Mouse (Mus musculus) urinary bladder, adult 18-20 months (tissue): Measurements from ENCODE around the gene Gnai2.

Experiments used
- DNase-seq, 2 experiments: peaks; one replicate each; pipeline ENCODE4 v3.0.0; 2022; ENCODE audit warnings: low spot score in 2 of 2, mixed read lengths in 2 of 2

Gnai2 gene

DNA sequence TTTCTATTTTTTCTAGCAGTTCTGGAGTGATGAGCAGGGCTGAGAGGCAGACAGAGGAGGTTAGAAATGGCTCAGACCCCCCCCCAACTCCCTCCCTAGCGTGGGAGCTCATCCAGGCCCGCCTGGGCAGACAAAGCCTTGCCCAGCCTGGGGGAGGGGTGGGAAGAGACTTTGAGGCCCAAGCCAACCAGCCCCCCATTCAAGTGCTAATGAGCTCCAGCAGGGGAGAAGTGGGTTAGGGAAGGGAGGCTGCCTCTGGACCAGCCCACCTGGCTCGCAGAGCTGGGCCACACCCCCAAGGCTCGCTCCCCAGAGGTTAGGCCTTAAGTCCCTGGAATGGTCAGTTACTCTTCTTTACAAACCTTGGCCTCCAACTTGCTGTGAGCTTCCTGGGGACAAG lies 4.6 kb downstream of the Gnai2 start:
- DNase-seq, result no peak

DNA sequence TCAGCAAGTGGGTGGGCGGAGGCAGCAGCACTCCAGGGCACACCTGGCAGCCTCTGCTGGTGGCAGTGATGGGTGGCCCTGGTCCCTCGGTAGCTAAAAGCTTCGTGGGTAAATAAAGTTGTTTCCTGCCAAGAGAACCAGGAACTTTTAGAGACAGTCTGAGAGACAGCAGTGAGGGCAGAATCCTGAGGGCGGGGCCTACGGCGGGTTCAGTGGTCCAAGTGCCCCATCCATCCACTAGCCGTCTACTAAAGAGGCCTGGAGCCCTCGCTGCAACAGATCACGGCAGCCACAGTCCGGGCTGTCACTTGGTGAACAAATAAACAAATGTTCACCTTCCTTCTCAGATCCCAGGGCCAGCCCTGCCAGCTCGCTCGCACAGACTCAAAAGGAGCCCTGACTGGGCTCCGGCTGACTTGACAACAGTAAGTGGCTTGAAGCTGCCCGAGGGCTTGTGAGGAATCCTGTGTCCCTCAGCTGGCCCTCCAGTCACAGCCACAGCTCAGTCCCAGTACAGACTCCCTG lies 5.2 kb downstream of the Gnai2 start:
- DNase-seq, result no peak

DNA sequence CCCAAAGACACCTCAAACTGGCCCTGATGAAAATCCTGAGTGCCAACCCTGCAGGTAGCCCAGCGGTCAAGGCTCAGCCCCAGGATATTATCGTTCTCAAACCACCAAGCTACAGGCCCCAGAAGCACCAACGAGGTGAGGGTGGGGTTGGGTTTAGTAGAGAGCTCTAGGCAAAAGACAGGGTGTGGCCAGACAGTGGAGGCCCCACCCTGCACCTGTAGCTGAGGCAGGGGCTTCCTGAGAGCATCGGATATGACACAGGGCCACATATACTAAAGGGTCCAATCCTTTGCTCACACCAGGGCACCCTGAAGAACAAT lies 5.8 kb downstream of the Gnai2 start:
- DNase-seq, result no peak

DNA sequence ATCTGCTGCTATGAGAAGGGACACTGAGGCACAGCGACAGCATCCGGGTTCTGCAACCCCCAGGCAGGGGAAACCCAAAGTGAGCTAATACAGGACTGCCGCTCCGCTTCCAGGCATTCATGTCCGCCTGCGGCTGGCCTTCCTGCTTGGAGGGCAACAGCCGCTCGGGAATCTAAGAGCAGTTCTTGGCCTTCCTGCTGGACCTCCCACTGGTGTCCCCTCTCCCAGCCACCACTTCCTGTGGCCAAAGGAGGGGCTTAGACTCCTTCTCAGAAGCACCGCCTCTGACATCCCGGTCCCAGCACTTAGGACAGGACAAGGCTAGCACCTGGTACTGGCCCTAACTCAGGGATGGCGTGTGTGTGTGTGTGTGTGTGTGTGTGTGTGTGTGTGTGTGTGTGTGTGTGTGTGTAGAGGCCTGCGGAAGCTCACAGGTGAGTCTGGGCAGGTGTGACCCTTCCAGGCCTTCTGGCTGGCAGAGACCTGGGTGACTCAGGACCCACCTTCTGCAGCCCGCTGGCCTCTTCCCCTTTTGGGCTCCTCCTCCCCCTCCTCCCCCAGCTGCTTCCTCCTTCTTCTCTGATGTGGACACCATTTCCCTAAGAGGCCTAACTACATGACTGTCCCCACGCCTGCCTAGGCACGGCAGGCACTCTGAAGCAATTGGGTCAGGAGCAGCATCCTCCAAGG lies 6.3 kb downstream of the Gnai2 start:
- no peak for DNase-seq

DNA sequence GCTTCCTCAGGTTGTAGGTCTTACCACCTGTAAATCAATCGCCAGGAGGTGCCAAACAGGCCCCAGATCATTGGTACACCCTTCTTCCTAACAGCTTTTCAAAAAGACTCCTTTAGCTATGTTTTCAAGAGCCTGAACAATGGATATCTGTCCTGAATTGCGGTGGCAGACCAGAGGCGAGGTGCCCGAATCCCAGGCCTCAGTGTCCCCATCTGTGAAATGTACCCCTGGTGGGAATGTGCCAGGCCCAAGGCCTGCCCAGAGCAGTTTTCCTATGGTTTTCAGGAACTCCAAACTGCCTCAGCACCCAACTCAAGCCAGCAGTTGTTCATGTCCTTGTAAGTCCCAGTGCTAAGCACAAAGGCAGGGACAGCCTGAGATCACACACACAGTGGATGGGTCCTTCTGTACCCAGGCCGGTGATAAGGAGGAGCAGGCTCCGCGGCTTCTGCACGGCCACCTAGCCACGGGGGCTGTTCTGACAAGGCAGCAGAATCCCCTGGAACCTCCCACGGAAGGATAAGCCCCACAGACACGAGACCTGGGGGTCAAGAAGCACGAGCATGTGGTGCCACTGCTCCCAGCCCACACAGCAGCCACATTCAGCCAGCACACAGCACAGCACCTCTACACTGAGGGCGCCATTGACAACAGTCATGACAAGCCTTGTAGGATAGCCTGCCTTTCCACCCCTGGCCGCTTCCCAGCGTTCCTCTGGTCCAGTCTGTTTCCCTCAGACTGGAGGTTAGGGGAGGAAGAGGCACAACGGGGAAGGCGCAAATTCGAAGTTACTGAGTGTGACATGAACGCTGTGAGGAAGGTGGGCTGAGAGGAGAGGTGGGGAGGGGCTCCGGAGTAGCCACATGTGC lies 7.5 kb downstream of the Gnai2 start:
- DNase-seq, result no peak

DNA sequence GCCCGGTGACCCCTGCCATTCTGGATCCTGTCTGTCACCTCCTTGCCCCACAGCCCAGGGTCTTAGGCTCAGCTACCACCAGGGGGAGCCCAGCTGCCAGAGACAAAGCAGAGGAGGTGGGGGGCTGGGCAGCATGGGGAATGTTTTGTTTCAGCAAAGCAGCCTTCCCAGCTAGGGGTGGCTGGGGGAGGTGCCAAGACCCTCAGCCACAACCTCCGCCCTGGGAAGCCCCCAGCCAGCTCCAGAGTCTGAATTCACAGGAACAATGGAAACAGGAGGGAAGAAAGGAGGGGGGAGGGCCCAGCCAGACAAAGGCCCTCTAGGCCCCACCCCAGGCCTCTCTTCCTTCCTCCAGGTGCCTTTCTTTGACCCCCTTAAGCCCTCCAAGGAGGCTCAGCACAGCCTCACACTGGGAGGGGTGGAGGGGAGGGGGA lies 8.3 kb downstream of the Gnai2 start:
- no peak for DNase-seq

DNA sequence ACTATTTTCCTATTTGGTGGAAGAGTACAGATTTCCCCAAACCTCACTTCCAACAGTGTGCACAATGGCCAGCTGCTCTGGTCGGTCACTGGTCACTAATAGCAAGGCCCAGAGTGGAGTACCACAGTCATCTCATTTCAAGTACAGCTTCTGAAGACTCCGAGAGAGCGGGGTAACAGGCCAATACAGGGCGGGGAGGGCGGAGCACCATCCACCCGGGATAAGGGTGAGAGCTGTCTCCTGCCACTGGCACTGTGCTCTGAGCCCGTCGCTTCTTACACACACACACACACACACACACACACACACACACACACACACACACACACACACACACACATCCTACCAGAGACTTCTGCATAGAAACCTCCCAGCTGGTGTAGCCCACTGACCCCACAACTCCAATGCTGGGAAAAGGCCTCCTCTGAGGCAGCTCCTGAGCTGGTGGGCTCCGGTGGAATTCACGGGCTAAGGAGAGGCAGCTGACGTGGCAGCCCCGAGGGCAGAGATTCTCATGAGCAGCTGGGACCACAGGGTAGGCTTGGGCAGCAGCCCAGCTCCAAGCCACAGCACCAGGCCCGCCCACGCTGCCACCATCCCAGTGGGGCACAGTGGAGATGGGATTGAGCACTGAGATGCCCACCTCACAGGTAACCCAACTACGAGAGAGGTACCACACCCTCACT lies 8.9 kb downstream of the Gnai2 start:
- DNase-seq, result no peak

DNA sequence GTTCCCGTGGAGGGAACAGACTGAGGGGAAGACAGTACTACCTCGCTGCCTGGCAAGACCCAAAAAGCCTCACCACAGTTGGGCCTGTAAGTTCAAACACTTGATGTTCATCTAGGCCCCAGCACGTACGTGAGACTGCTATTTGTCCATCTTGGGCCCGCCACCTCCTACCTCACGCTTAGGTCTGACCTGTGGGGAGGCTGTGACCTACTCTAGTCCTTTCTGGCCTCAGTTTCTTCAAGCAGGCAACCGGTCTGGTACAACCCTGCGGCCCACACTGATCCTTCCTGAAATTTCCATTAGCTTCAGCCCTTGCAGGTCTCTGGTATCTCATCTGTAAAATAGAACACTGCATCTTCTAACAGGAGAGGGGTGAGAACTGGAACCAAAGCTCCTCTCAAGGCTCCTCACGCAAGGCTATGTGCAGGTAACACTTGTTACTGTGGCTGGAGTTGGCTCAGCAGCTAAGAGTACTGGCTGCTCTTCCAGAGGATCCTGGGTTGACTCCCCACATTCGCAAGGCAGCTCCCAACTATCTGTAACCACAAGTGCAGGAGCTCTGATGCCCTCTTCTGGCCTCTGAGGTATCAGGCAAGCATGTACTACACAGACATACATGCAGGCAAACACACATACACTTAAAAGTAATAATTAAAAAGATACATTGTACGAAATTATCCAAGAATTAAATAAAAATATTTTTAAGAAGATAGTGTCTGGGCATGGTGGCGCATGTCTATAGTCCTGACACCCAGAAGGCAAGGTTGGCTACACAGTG lies 9.6 kb downstream of the Gnai2 start:
- DNase-seq, result no peak

DNA sequence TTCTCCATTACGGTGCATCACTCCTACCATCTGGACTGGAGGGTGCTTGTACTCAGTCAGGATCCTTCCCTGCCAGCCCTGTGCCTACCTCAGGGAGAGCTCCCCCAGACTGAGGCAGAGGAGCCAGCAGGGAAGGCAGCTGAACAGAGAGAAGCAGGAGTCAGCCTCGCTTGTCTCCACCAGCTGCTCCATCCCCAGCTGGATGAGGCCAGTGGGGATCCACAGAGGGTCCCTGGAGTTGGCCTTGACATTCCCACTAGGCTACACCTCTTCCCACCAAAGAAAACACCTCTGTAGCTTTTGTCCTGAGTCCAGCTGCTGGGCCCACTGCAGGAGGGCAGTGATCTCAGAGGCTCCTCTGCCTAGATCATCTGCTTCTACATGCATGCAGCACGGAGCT lies 10.2 kb downstream of the Gnai2 start:
- no peak for DNase-seq

DNA sequence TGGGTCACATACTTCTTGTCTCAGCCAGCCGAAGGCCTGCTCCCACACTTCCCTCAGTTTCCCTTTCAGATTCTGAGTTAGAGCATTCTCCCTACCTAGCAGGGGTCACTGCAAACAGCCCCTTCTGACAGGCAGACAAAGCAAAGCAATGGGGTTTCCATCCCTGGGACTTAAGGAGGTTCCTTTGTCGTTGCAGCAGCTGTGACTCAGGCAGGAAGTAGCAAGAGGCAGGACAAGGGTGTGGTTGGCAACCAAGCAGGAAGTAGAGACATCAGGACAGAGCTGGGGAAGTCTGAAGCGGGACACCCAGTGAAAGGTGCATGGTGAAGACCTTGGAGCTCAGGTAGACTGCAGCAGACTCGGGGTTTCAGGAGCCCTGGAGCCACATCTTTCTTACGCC lies 10.6 kb downstream of the Gnai2 start:
- DNase-seq, result no peak

DNA sequence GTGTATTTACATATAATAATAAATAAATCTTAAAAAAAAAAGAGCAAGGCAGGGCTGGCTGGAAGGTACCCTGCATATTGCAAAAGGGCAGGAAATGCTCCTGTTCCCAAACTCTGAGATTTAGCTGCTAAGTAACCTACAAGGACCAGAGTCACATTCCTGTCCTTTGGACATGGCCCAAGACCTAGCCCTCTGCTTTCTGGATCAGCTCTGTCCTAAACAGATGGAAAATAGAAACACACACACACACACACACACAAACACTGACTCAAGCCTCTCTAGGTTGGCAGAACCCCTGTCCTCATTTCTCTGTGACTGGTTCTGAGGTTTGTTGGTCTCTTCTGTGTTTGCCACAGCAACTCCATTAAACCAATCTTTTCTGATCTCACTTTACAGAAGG lies 14.2 kb downstream of the Gnai2 start:
- DNase-seq, result no peak

DNA sequence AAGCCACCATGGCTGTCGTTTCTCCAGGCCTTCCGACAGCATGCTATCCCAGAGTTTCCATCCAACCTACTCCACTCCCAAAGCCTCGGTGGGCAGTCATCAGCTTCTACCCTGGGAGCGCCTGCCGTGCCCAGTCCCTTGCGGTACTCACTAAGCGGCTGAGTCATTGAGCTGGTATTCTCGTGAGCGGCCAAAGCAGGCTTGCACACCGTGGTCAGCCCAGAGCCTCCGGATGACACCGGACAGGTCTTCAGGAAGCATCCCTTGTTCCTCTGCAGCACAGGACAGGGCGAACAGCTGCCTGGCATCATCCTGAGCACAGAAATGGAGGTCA lies 15.7 kb downstream of the Gnai2 start:
- no peak for DNase-seq

DNA sequence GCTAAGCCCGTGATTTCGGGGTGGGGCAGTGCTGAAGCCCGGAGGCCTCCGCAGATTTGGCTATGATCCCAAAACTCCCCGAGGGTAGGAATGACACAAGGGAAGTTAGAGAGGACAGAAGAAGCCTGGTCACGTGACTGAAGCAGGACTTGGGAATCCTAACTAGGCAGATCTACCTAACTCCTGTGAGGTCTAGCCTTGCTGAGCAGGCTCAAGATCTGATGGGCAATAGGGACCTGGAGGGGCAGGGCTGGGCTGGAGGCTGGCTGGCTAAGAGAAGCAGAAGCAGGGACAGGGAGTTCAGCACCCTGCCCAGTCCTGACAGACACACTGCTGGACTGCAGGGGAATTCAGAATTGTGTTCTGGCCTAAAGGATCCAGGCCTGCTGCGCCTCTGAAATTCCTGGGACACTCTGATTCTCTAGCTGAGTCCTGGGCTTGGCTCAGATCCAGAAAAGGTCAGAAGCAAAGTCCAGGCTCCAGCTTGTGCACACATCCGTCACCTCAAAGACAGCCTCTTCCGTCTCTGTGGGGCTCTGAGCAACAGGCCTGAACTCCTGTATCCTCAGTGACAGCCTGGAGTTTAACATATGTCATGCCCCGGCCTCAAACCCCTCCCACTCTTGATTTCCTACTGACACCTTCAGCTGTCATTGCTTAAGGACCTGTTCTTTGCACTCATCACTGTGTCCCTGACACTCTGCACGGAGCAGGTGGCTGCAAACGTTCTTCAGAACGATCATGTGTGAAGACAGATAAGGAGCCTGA lies 16.2 kb downstream of the Gnai2 start:
- DNase-seq, result no peak

DNA sequence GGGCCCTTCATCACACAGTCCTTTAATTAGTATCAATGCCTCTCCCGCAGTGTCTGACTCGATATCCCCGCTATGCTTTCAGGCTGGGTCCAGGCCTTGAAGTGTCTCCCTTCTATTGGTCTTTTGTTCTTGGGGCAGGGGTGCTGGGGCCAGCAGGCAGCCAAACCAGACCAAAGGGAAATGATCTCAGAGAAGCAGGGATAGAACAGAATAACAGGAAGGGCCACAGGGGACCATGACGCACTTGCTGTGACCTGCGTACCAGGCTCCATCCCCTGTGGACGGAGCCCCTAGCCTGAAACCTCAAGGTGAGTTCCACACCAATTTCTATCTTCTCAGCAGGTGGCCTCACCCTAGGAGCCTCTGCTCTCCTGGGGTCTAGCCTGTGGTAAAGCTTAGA lies 17.1 kb downstream of the Gnai2 start:
- DNase-seq, result no peak

DNA sequence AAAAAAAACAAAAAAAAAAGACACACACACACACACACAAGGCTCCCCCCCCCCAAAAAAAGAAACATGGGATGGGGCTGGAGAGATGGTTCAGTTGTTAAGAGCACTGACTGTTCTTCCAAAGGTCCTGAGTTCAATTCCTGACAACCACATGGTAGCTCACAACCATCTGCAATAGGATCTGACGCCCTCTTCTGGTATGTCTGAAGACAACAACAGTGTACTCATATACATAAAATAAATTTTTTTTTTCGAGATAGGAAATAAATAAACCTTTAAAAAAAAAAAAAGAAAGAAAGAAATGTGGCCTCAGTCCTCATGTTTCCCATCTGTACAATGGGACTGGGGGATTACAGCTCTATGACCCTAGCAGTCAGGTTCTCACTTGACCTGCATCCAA lies 17.7 kb downstream of the Gnai2 start:
- no peak for DNase-seq

DNA sequence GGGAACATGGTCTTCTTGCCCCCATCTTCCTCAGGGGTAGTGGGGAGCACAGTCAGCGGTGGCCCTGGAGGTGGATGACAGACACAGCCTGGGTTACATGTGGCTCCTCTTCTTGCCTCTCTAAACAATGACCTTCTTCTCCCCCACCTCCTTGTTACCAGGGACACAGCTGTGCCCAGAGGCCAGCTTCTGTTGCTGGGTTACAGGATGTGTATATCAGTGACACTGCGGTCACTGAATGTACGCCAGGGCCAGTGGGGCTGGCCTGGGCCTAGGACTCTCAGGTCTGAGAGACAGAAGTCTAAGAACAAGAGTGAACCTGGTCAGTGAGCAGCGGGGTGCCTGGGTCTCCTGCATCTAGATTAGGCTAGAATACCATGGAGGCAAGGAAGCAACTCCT lies 20.1 kb downstream of the Gnai2 start:
- no peak for DNase-seq

DNA sequence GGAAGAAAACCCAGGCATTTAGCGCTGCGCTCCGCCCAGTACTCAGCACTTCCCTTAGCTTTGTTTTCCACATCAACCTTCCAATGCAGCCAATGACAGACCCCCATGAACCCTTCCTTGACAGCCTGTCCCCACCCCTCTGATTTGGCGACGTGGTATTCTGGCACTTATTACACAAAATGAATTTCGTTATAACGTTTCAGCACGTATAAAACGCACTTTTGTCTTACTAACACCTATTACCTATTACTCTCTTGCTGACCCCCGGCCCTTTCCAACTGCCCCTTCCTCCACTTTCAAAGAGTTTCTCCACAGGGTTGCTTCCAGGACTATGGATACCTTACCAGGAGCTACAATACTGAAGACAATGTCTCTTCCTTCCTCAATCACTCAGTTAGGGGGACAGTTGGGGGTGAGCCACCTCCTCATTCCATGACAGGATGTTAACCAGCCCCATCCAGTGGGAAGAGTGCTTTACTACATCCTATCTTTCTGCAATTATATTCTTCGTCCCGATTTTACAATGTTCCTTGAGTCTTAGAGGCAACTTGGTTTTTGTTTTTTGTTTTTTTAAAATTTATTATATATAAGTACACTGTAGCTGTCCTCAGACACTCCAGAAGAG lies 22.1 kb downstream of the Gnai2 start:
- no peak for DNase-seq

DNA sequence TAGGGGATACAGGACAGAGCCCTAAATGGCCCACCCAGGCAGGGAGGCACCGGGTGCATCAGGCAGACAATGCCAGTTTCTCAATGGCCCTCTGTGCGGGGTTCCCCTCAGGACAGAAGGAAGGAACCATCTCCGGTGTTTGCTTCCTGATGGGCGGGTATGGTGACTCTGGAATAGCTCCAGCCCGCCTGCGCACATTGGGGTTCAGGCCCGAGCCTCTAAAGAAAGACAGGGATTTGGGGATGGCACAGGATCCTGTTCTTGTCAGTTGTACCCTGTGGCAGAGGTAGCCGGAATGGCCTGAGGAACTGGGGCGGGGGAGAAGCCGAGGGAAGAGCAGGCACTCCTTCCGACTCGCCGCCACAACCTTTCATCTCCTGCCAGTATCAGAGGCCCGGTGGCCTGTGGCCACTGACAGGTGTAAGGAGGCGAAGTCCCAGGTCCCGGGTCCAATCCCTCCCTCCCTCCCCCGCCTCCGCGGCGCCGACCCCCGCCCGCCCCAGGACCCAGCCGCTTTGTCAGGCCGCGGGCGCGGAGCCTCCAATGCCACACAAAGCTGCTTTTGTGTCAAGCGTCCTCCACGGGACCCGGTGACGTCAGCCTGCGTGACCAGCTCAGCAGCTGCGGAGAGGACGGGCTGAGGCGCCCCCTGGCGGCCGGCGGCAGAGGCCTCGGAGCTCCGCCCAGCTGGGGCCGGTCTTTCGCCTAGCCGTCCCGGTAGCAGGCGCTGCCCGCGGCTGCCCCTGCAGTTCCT lies 22.8 kb downstream of the Gnai2 start:
- DNase-seq, result peak; percentile 96 to 97

DNA sequence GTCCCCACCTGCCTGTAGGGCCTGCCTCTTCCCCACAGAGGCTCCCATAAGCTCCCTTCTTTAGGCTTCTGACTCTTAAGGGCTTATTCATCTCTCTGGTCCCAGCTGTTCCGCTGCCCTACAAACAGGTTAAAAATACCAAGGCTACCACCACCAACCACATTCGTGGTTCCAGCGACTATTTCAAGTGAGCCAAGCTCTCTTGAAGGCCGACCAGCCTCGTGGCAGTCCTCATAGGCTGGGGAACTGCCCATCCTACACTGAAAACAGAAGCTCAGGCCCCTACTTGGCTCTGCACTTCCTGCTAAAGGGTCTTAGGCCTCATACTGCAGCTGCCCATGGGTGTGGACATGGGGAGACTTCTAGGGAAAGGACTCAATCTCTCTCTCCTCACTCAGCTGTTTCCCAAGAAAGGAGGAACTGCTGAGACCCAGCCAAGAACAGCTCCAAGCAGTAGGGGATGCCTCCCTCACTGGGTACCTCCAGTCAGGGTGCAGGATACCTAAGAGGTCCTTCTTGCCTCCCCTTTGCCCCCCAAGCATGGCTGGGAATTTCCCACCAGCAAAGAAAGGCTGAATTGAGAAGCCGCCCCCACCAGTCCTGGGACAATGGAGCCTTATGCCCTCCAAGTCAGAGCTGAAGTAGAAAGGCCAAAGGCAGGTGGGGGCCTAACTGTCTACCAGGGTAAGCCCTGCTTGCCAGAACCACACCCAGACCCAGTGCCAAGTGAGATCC lies 23.5 kb downstream of the Gnai2 start:
- no peak for DNase-seq
